Mouse (Mus musculus) hindbrain, embryonic 15.5 days (tissue): Measurements from ENCODE around the gene Psmd6. TPM values are rescaled to one million over a fixed set of nuclear protein-coding genes. Genes with fewer than 3 reads are reported as not detected.
A peak's percentile ranks its signal among the peaks of the same experiment; 100 is the strongest.

Experiments used
- ATAC-seq: fragments of 200-750 bp; cut with Nextera tagmentation; 2 replicates; pipeline ENCODE4 v1.8.0; 2017; ENCODE audit warnings: low read depth, moderate number of reproducible peaks, moderate TSS enrichment; ENCODE audit not compliant: low FRiP score
- H3K27ac ChIP-seq: fragments of 300-500 bp; sonication (generic); replicated peaks from 2 replicates; pipeline ENCODE4 v1.5.1; 2015; ENCODE audit warnings: mild to moderate bottlenecking, inconsistent platforms
- H3K27me3 ChIP-seq: fragments of 300-500 bp; sonication (generic); 2 replicates; pipeline ENCODE4 v1.6.1; 2015; ENCODE audit warnings: control low read depth, inconsistent platforms
- H3K36me3 ChIP-seq: fragments of 300-500 bp; sonication (generic); 2 replicates; pipeline ENCODE4 v1.6.1; 2015; ENCODE audit warnings: control low read depth, inconsistent platforms
- H3K4me1 ChIP-seq: fragments of 300-500 bp; sonication (generic); replicated peaks from 2 replicates; pipeline ENCODE4 v1.6.1; 2015; ENCODE audit warnings: control low read depth, inconsistent platforms
- H3K4me2 ChIP-seq: fragments of 300-500 bp; sonication (generic); 2 replicates; pipeline ENCODE4 v1.6.1; 2015; ENCODE audit warnings: moderate library complexity, mild to moderate bottlenecking, inconsistent platforms
- H3K4me3 ChIP-seq: fragments of 300-500 bp; sonication (generic); 2 replicates; pipeline ENCODE4 v1.5.1; 2015; ENCODE audit warnings: mild to moderate bottlenecking, inconsistent platforms
- H3K9ac ChIP-seq: fragments of 300-500 bp; sonication (generic); 2 replicates; pipeline ENCODE4 v1.6.1; 2015; ENCODE audit warnings: inconsistent platforms
- H3K9me3 ChIP-seq: fragments of 300-500 bp; sonication (generic); 2 replicates; pipeline ENCODE4 v1.6.1; 2016; ENCODE audit warnings: control low read depth, inconsistent platforms
- WGBS: fragments of 180-500 bp; shearing (Covaris S2); methylation state at CpG from one replicate; pipeline ENCODE4 v1.1.7; 2015; 5-methylcytosine and 5-hydroxymethylcytosine counted together
- polyA plus RNA-seq: library from polyadenylated mRNA; unstranded; fragments of >200 nt; fragmentation: Nextera tagmentation; extraction: Ambion mirVana; gene quantifications from 2 replicates; pipeline ENCODE4 v1.2.1, GENCODE M21; 2015

Gene Psmd6
- polyA plus RNA-seq = 238 and 245 TPM in 2 replicates

DNA sequence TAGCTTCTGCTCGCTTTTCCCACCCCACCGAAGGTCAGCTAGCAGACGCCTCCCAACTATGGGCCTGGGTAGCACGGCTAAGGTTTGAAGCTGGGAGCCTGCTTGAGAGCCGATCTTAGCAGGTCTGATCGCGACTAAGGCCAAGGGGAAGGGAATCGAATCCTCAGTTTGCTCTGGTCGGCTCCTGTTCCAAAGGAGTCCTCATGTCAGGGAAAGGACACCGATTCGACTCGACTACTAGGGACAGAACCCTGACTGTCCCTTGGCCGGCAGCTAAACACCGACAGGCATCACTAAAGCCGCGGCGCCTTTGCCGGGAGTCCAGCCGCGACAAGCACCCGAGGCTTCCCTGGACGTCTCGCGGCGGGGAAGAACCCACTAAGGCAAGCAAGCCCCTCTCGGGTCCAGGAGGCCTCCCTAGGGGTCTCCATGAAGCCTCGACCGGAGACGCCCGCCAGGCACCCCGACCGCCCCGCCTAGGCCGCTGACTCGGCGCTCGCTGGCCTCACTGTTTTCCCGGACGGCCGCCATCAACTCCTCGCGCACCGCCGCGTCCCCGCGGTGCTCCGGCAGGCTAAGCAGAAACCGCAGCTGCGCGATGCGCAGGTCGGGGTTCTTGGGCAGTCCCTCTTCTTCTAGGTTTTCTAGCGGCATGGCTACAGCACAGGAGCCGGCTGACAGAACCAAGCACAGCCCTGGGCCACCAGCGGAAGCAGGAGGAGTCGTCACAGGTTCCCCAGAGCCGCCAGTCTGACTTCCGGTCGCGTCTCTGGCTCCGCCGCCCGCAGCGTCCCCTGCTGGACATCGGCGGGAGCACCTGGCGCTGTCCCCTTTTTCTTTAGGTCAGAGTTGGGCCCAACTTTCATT, at the start of gene Psmd6:
TSS of gene Psmd6 (minus strand) at position 755 of the 867 bp plus-strand sequence.
- peak within 1 kb of the TSS; percentile 89 for H3K27ac ChIP-seq
- WGBS = under 1% methylated on average over 68 of the region's 68 CpGs
- H3K4me2 ChIP-seq = peak within 1 kb of the TSS; percentile 85
- peak within 1 kb of the TSS; percentile 65 for H3K4me3 ChIP-seq
- no peaks in the 10 kb centered on the region for H3K27me3 ChIP-seq
- peak; percentile 98 for ATAC-seq
- H3K4me1 ChIP-seq = peaks cover 22% of the 10 kb centered on the region
- H3K9me3 ChIP-seq = no peaks in the 10 kb centered on the region
- H3K9ac ChIP-seq = peak within 1 kb of the TSS; percentile 83
- peaks cover 25% of the 10 kb centered on the region for H3K36me3 ChIP-seq

DNA sequence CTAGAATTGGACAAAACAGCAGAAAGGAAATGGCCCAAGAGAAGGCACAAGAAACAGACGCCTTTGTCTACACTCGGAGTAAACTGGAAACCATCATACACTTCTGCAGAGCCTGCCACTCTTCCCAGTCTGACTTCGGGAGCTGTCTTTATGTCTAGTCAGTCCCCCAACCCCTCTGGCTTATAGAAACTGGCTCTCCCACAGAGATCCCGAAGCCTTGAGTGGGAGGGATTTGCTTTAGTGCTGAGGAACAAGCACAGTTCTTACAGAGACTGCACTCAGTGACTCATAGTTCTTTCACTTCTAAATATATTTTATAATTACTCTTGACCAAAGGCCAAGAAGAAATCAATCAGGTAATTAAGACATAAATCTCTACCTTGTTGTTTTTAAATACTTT, 10.1 kb downstream of the Psmd6 start:
- ATAC-seq = no peak
- Histone ChIP-seq H3K27me3 (no peaks in the 10 kb centered on the region), H3K9me3 (no peaks in the 10 kb centered on the region), H3K9ac (no peak overlapping the region), H3K4me1 (no peaks in the 10 kb centered on the region), H3K4me2 (no peak overlapping the region), H3K4me3 (no peak overlapping the region), H3K36me3 (peaks cover 62% of the 10 kb centered on the region), H3K27ac (no peak overlapping the region)
- 81% methylated on average over 4 of the region's 4 CpGs for WGBS

DNA sequence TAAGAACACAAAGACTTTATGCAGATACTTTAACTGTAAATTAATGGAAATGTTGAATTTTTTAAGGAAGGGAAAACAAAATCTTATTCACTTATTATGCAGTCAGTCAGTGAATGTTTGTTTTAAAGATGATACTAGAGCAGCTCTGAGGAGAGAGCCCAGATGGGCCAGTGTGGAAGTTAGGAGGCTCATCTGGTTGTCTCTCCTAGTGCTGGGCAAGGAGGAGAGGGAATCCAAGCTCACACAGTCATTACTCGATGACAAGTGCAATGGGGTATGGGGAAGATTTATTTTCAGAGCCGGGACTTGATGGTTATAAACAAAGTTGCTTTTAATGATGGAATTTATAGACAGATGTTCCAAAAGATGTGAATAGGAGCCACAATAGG, 15.9 kb downstream of the Psmd6 start:
- H3K4me1 ChIP-seq = no peaks in the 10 kb centered on the region
- H3K9me3 ChIP-seq = no peaks in the 10 kb centered on the region
- ATAC-seq = no peak
- H3K9ac ChIP-seq = no peak overlapping the region
- no peak overlapping the region for H3K4me3 ChIP-seq
- H3K4me2 ChIP-seq = no peak overlapping the region
- WGBS = 72% methylated on average over 2 of the region's 2 CpGs
- peaks cover 22% of the 10 kb centered on the region for H3K36me3 ChIP-seq
- no peaks in the 10 kb centered on the region for H3K27me3 ChIP-seq
- H3K27ac ChIP-seq = no peak overlapping the region

- H3K36me3 ChIP-seq = peaks cover 20% of the 10 kb centered on the region
- no peak overlapping the region for H3K9ac ChIP-seq
- H3K4me2 ChIP-seq = no peak overlapping the region
- ATAC-seq = no peak
- H3K9me3 ChIP-seq = no peaks in the 10 kb centered on the region
- no peak overlapping the region for H3K27ac ChIP-seq
- no peaks in the 10 kb centered on the region for H3K27me3 ChIP-seq
- no peaks in the 10 kb centered on the region for H3K4me1 ChIP-seq
- 76% methylated on average over 13 of the region's 13 CpGs for WGBS
- no peak overlapping the region for H3K4me3 ChIP-seq
Observed at GRCm38 (mm10) chr14:14104213-14104929, 16.4 kb downstream of the Psmd6 start.

DNA sequence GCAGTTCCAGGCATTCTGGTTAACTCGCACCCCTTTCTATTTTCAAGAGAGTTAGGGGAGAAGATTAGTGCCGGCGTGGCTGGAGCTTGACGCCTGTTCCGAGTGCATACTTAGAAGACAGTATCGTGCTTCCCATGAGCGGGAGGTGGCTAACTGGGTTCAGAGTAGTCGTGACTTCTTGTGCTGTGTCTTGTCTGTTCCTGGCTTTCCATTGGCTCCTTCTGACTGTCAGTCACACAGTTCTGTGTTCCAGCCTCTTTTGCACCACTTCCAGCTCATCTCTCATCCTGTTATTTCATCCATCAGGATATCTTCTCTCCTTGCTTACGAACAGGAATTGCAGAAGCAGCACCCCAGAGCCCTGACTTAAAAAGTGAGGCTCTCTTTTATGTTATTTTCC, 19.5 kb downstream of the Psmd6 start:
- H3K36me3 ChIP-seq = peaks cover 24% of the 10 kb centered on the region
- no peaks in the 10 kb centered on the region for H3K9me3 ChIP-seq
- no peaks in the 10 kb centered on the region for H3K4me1 ChIP-seq
- H3K9ac ChIP-seq = no peak overlapping the region
- no peak for ATAC-seq
- H3K27me3 ChIP-seq = no peaks in the 10 kb centered on the region
- no peak overlapping the region for H3K27ac ChIP-seq
- 92% methylated on average over 9 of the region's 9 CpGs for WGBS
- H3K4me2 ChIP-seq = no peak overlapping the region
- H3K4me3 ChIP-seq = no peak overlapping the region

DNA sequence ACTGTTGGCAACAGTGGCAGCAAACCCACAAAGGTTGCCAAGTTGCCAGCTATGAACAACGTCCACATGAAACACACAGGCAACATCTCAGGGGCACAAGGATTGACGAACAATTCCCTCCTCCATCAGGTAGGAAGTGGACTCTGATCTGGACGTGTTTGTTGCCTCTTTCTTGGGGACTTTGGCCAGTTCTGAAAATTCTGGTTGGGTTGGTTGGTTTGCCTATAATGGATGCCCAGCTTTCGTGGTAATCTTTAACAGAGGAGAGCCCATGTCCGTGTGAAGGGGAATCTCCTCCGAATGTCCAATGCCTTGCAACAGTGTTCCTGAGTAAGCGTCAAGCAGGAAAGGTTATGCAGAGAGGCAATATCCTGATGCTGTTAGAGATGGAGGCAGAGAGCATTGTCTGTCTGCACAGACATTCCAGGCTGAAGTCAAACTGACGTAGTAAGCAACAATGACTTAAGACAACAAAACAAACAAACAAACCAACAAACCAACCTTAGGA, 20.0 kb downstream of the Psmd6 start:
- Histone ChIP-seq H3K36me3 (peaks cover 28% of the 10 kb centered on the region), H3K4me3 (no peak overlapping the region), H3K27ac (no peak overlapping the region), H3K9me3 (no peaks in the 10 kb centered on the region), H3K4me1 (no peaks in the 10 kb centered on the region), H3K4me2 (no peak overlapping the region), H3K27me3 (no peaks in the 10 kb centered on the region), H3K9ac (no peak overlapping the region)
- ATAC-seq = no peak
- 93% methylated on average over 8 of the region's 8 CpGs for WGBS

DNA sequence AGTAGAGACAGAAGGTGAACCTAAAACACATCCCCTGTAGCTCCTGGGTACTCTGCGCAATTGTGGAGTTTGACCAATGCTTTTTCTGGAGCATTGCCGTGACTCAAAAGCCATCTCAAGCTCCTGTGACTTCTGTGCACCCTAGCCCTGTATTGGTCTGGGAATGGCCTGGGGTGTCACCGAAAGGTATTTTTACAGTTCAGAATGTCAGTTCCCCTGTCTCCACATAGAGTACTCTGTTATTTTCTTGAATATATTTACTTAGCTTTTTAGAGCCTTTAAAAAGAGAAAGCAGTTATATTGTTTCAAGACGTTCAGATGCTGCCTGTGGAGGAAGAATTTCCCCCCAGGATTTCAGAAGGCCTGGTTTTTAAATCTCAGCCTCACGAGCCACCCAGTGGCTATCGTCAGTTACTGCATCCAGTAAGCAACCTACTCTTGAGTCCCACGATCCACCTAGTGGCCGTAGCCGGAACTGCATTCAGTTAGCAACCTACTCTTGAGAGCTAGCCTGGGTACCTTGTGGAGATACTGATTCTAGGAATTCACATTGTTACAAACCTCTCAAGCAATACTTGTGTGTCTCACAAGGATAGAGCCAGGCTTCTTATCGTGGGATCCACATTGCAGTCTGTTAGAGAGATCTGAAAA, 22.3 kb downstream of the Psmd6 start:
- no peaks in the 10 kb centered on the region for H3K9me3 ChIP-seq
- H3K27me3 ChIP-seq = no peaks in the 10 kb centered on the region
- H3K4me3 ChIP-seq = no peak overlapping the region
- no peak overlapping the region for H3K9ac ChIP-seq
- peaks cover 31% of the 10 kb centered on the region for H3K36me3 ChIP-seq
- no peaks in the 10 kb centered on the region for H3K4me1 ChIP-seq
- no peak overlapping the region for H3K27ac ChIP-seq
- peak; percentile 70; the same call in 1 of the 2 replicates for ATAC-seq
- 28% methylated on average over 10 of the region's 10 CpGs for WGBS
- no peak overlapping the region for H3K4me2 ChIP-seq

GRCm38 (mm10) chr14:14090571-14090970, 30.2 kb downstream of the Psmd6 start:
- no peak overlapping the region for H3K4me3 ChIP-seq
- H3K9me3 ChIP-seq = no peaks in the 10 kb centered on the region
- H3K4me2 ChIP-seq = no peak overlapping the region
- ATAC-seq = no peak
- no peak overlapping the region for H3K27ac ChIP-seq
- no peaks in the 10 kb centered on the region for H3K27me3 ChIP-seq
- no peaks in the 10 kb centered on the region for H3K4me1 ChIP-seq
- H3K9ac ChIP-seq = no peak overlapping the region
- H3K36me3 ChIP-seq = peaks cover 17% of the 10 kb centered on the region
- 91% methylated on average over 6 of the region's 6 CpGs for WGBS

DNA sequence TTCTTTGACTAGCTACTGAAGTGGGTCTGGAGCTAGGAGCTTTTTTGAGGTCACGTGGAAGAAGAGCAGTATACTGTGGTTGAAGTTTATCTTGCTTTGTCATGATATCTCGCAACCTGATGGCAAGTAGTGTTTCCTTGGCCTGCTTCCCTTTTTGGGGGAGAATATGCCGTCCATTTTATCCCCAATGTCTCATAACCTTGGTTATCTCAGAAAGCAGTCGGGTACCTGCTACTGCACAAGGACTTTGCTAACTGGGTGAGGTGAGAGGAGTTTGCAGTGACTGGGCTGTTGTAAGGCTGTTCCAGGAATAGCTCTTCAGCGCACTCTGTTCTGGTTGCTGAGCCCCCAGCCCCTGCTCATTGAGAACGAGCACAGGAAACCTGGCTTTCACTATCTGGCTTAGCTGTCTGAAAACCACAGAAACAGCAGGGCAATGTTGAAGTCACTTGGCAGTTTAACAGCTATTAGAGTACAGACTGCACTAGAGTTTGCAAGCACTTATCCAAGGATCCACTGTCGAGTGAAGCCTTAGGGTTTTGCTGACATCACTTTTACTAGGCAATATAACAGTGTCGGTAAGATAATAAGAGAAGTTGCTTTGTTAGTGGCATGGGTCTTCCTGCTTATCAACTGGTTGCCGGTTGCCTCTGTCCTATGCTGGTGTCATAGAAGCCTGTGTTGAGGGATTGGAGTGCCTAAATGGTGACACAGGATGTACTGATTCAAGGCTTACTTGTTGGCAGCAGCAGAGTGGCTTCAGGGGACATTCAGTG, 32.6 kb downstream of the Psmd6 start:
- Histone ChIP-seq H3K36me3 (peaks cover 16% of the 10 kb centered on the region), H3K27me3 (no peaks in the 10 kb centered on the region), H3K9ac (no peak overlapping the region), H3K4me3 (no peak overlapping the region), H3K27ac (no peak overlapping the region), H3K4me1 (no peaks in the 10 kb centered on the region), H3K4me2 (no peak overlapping the region), H3K9me3 (no peaks in the 10 kb centered on the region)
- ATAC-seq = no peak
- WGBS = 89% methylated on average over 9 of the region's 9 CpGs

DNA sequence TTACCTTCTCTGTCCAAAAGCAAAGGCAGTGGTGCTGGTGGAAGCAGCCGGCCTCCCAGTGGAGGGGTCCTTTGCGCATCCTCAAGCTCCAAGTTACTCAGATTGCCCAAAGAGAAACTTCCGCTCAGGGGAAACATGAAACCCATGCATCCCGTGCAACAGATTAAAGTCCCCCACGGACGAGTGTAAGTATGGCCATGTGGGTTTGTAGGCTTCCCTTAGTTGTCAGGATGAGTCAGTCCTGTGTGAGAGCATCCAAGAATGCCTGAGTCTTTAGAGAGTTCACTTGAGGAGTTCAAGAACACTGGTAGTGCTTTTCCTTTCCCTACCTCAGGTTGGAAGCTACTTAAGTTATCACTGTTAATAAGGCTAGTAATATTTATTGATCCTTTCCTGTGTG, 33.4 kb downstream of the Psmd6 start:
- ATAC-seq = no peak
- H3K9ac ChIP-seq = no peak overlapping the region
- H3K9me3 ChIP-seq = no peaks in the 10 kb centered on the region
- WGBS = 95% methylated on average over 6 of the region's 6 CpGs
- no peaks in the 10 kb centered on the region for H3K27me3 ChIP-seq
- no peak overlapping the region for H3K4me2 ChIP-seq
- no peak overlapping the region for H3K4me3 ChIP-seq
- peaks cover 12% of the 10 kb centered on the region for H3K36me3 ChIP-seq
- no peak overlapping the region for H3K27ac ChIP-seq
- no peaks in the 10 kb centered on the region for H3K4me1 ChIP-seq

DNA sequence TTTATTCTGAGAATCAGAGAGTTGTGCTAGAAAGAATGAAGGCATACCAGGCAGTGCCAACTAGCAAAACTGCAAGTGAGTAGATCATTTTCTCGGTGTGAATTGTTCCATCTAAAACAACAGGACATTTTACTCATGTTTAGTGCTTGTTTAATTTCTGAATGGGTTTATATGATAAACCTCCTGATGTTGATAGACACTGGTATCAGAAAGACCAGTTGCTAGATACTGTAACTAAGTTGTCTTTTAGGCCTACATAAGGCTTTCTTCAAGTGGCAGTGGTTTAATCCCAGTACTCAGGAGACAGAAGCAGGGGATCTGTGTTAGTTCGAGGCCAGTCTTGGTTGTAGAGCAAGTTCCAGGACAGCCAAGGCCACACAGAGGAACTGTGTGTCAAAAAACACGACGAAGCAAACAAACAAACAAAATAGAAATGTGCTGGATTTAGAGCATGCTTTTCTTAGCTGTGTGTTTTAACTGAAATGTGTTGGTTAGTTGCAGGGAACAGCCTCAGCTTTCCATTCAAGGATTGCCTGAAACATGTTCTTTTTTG, 34.0 kb downstream of the Psmd6 start:
- no peaks in the 10 kb centered on the region for H3K9me3 ChIP-seq
- no peaks in the 10 kb centered on the region for H3K4me1 ChIP-seq
- H3K9ac ChIP-seq = no peak overlapping the region
- no peaks in the 10 kb centered on the region for H3K27me3 ChIP-seq
- H3K4me3 ChIP-seq = no peak overlapping the region
- H3K4me2 ChIP-seq = no peak overlapping the region
- no peak for ATAC-seq
- H3K27ac ChIP-seq = no peak overlapping the region
- WGBS = 88% methylated on average over 4 of the region's 4 CpGs
- peaks cover 12% of the 10 kb centered on the region for H3K36me3 ChIP-seq
